Mouse (Mus musculus) G1E (cell line): ENCODE results near the gene H2-D1.

ENCODE experiments used
- CTCF ChIP-seq: IDR thresholded peaks from 2 replicates; pipeline ENCODE4 v1.5.1; 2012; ENCODE audit warnings: low read depth, low read length, inconsistent platforms, mixed read lengths
- GATA1 ChIP-seq: IDR thresholded peaks from 2 replicates; pipeline ENCODE4 v1.6.1; 2012; ENCODE audit warnings: borderline replicate concordance, low read length, inconsistent platforms, mixed read lengths
- POLR2AphosphoS5 ChIP-seq: IDR thresholded peaks from 2 replicates; pipeline ENCODE4 v1.6.1; 2012; ENCODE audit warnings: low read depth, low read length, inconsistent platforms; ENCODE audit not compliant: insufficient replicate concordance

DNA sequence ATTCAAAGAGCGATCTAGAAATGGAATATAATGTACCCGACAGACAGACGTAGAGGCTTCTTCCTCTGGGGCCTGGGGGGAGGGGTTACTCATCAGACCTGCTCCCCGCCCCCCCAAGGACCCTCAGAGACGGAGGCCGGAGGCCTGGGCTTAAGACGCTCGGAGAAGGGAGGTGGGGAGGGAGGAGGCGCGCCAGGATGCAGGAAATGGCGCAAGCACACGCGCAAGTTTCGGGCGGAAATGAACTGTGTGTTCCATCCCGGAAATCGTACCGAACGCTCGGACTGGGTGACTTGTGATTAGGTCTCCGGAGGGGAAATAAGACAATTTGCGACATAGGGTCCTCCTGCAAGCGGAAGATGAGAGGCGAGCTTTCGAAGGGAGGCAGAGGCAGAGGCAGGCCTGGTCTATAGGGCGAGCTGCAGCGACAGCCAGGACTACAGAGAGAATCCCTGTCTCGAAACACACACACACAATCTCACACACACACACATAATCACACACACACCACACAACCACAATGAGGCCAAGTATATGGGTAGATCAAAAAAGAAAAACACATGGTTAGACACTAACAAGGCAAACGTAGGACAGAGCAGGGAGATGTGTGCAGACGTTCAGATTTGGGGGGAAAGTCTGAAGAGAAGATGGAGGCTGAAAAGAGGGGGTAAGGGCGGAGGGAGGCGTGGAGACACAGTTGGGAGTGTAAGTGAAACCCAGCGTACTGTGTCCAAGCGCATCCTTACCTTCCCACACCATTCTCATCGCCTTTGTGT is 26.7 kb upstream of the H2-D1 start, which contains the start of gene Nfkbil1:
- no peak for TF ChIP-seq GATA1
- TF ChIP-seq CTCF, result no peak
- no peak for TF ChIP-seq POLR2AphosphoS5
